Mouse (Mus musculus): Measurements from ENCODE around the gene Cdk15. TPM values are rescaled to one million over a fixed set of nuclear protein-coding genes. Genes with fewer than 3 reads are reported as not detected.

Cdk15 gene
- polyA plus RNA-seq (2017; shearing (Covaris generic)): not detected

GRCm38 (mm10) chr1:59256751-59257231, at the start of gene Cdk15:
TSS of gene Cdk15 (plus strand) at chr1:59256906.

GRCm38 (mm10) chr1:59236856-59237441, 19.8 kb upstream of the Cdk15 start, which contains the start of gene Als2:
TSS of gene Als2 (minus strand) at chr1:59237231.

Other genes with a start within 250 kb of the Cdk15 start
- gene C2cd6, start 162.0 kb upstream of the Cdk15 start, polyA plus RNA-seq (2017; shearing (Covaris generic)): 0.12 TPM
- gene Tmem237, start 136.5 kb upstream of the Cdk15 start, polyA plus RNA-seq (2017; shearing (Covaris generic)): 12.2 TPM
- gene Mpp4, start 93.5 kb upstream of the Cdk15 start, polyA plus RNA-seq (2017; shearing (Covaris generic)): 0.16 TPM
- 13.8 TPM for gene Als2, start 19.7 kb upstream of the Cdk15 start, polyA plus RNA-seq (2017; shearing (Covaris generic))
- not detected for gene Fzd7, start 225.5 kb downstream of the Cdk15 start, polyA plus RNA-seq (2017; shearing (Covaris generic))

Data from CD4-positive, CD25-positive, alpha-beta regulatory T cell, adult 9 weeks (primary cell).